Mouse (Mus musculus) MEL (cell line): ENCODE measurements around the gene Gm1604a.
"Not testable (repeated sequence)": the region's sequence is repeated elsewhere in the genome, so short reads cannot be mapped to it uniquely, and the experiment has no call there.

Experiments
- CHD2 ChIP-seq: IDR thresholded peaks from 2 replicates; pipeline ENCODE4 v1.6.1; 2011; ENCODE audit warnings: low read length, improper control_type of control experiment
- CTCF ChIP-seq, 3 experiments: IDR thresholded peaks in 2 of 3; conservative IDR thresholded peaks in 1 of 3; 2 replicates each; pipeline ENCODE4 v1.5.1; 2011 to 2012; ENCODE audit warnings: low read length in 3 of 3, low read depth in 2 of 3, mild to moderate bottlenecking in 2 of 3, improper control_type of control experiment in 1 of 3, inconsistent platforms in 1 of 3, mixed read lengths in 1 of 3, moderate library complexity in 1 of 3; ENCODE audit not compliant: control insufficient read depth in 1 of 3, insufficient read depth in 1 of 3, poor library complexity in 1 of 3, severe bottlenecking in 1 of 3
- EP300 ChIP-seq, 2 experiments: IDR thresholded peaks; 2 replicates each; pipeline ENCODE4 v1.6.1; 2011; ENCODE audit warnings: improper control_type of control experiment in 2 of 2, low read length in 2 of 2, low read depth in 1 of 2, mild to moderate bottlenecking in 1 of 2
- KAT2A ChIP-seq: conservative IDR thresholded peaks from 2 replicates; pipeline ENCODE4 v1.6.1; 2012; ENCODE audit warnings: low read depth, low read length, improper control_type of control experiment, inconsistent platforms
- NRF1 ChIP-seq: IDR thresholded peaks from 2 replicates; pipeline ENCODE4 v1.6.1; 2014; ENCODE audit warnings: low read depth, mild to moderate bottlenecking, inconsistent platforms, low read length, improper control_type of control experiment, moderate library complexity; ENCODE audit not compliant: poor library complexity, insufficient read depth, severe bottlenecking
- POLR2A ChIP-seq, 2 experiments: IDR thresholded peaks; 2 replicates each; pipeline ENCODE4 v1.6.1; 2011 to 2012; ENCODE audit warnings: low read length in 2 of 2, mild to moderate bottlenecking in 2 of 2, control low read depth in 1 of 2, improper control_type of control experiment in 1 of 2, low read depth in 1 of 2, moderate library complexity in 1 of 2; ENCODE audit not compliant: control insufficient read depth in 1 of 2, insufficient read depth in 1 of 2, poor library complexity in 1 of 2
- SMC3 ChIP-seq: IDR thresholded peaks from 2 replicates; pipeline ENCODE4 v1.6.1; 2011; ENCODE audit warnings: low read depth, low read length, improper control_type of control experiment
- ZC3H11A ChIP-seq: IDR thresholded peaks from 2 replicates; pipeline ENCODE4 v1.6.1; 2012; ENCODE audit warnings: low read depth, mild to moderate bottlenecking, inconsistent platforms, low read length, improper control_type of control experiment

DNA sequence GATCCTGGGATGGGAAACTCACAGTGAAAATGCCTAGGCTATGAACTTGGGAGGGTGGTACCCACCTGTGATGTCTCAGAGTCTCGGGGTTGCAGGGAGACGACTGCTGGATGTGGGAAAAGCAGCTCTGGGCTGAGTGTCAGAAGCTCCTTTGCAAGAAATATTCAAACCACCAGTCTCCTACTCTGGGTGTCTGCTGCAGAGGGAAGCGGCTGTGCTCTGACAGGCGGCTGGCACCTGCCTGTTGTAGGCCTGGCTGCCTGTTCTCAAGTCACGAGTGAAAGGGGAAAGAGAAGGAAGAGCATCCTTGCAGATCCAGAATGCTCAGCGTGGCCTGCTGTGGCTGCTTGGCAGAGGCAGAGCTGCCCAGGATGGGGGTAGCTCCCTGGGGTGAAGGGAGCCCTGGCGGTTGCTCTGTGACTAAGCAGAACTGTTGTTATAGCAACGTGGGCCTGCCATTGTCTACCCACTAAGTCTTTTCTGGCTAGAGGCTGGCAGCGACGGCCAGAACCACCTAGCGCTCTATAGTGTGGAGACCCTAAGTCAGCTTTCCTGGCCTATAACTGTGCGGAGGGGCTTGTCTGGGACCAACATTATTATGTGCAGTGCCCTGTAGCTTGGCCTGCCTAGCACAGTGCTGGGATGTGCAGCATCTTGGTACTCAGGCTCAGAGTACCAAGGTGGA is 72.6 kb downstream of the Gm1604a start:
- not testable (repeated sequence) for TF ChIP-seq POLR2A (IDR thresholded peaks at IDR 0.05; ENCODE audit: control insufficient read depth in 1 of 2, insufficient read depth in 1 of 2, low read depth in 1 of 2, low read length in 2 of 2, poor library complexity in 1 of 2); CHD2; EP300 (IDR thresholded peaks at IDR 0.05; ENCODE audit: low read depth in 1 of 2, low read length in 2 of 2); NRF1; ZC3H11A; CTCF (IDR thresholded peaks at IDR 0.05 in 2 of 3, conservative IDR thresholded peaks at IDR 0.05 in 1 of 3; ENCODE audit: control insufficient read depth in 1 of 3, insufficient read depth in 1 of 3, low read depth in 2 of 3, low read length in 3 of 3, poor library complexity in 1 of 3, severe bottlenecking in 1 of 3); SMC3; KAT2A
